ENCODE assay signal across 24 mouse cellular contexts in genomic region chr11:45634535-45635235, GRCm38 (mm10).
DNase-seq lines count a peak whose midpoint lies in the region; ATAC-seq and TF ChIP-seq lines count a peak whose summit lies in the region.
"Had no signal": no experiment of that assay in that cellular context is flagged by ENCODE, and none has a peak within 500 bp of the region (broad histone marks: within the 10 kb centered on the region; RNA-seq: fewer than 3 reads in every experiment).

No protein-coding gene starts in this region.

- 45% methylated on average over 10 of the region's 10 CpGs for WGBS in heart, embryonic 11.5 days (ENCODE audit: insufficient replicate concordance)
- 85% methylated on average over 10 of the region's 10 CpGs for WGBS in midbrain, embryonic 11.5 days
- 80% methylated on average over 10 of the region's 10 CpGs for WGBS in midbrain, embryonic 16.5 days
- 52% methylated on average over 10 of the region's 10 CpGs for WGBS in liver, embryonic 11.5 days
- WGBS in liver, postnatal 0 days (ENCODE audit: insufficient replicate concordance) = 43% methylated on average over 10 of the region's 10 CpGs

- no peak for TF ChIP-seq EP300 in liver, postnatal 0 days (IDR thresholded peaks at IDR 0.05; ENCODE audit: low read depth)

- intact Hi-C loops in heart, postnatal 14 days (cut with DNase I) = no loop called here

- no peaks in the 10 kb centered on the region for H3K36me3 ChIP-seq in heart, embryonic 11.5 days (ENCODE audit: control insufficient read depth, insufficient read depth, low read length)
- H3K36me3 ChIP-seq in midbrain, embryonic 11.5 days (ENCODE audit: control insufficient read depth, insufficient read depth, low read length) = no peaks in the 10 kb centered on the region
- H3K36me3 ChIP-seq in midbrain, embryonic 16.5 days (ENCODE audit: control insufficient read depth, insufficient read depth, low read length) = no peaks in the 10 kb centered on the region
- H3K36me3 ChIP-seq in liver, embryonic 11.5 days (ENCODE audit: control insufficient read depth, insufficient read depth, low read length) = no peaks in the 10 kb centered on the region
- H3K36me3 ChIP-seq in liver, postnatal 0 days (replicated peaks; ENCODE audit: insufficient read depth, low read length) = no peaks in the 10 kb centered on the region
- H3K36me3 ChIP-seq: embryonic facial prominence, embryonic 12.5 days; forebrain, embryonic 15.5 days; hindbrain, embryonic 12.5 days; midbrain, embryonic 15.5 days had no signal

- no peak overlapping the region for H3K4me2 ChIP-seq in heart, embryonic 11.5 days
- H3K4me2 ChIP-seq in midbrain, embryonic 11.5 days = no peak overlapping the region
- H3K4me2 ChIP-seq in midbrain, embryonic 16.5 days (ENCODE audit: low read length) = no peak overlapping the region
- no peak overlapping the region for H3K4me2 ChIP-seq in liver, embryonic 11.5 days
- no peak overlapping the region for H3K4me2 ChIP-seq in liver, postnatal 0 days (ENCODE audit: low read depth, low read length)
- H3K4me2 ChIP-seq: embryonic facial prominence, embryonic 12.5 days; forebrain, embryonic 15.5 days; hindbrain, embryonic 12.5 days; midbrain, embryonic 15.5 days had no signal

- TF ChIP-seq CTCF in liver, postnatal 0 days (IDR thresholded peaks at IDR 0.05; ENCODE audit: low read depth) = no peak

- ATAC-seq in heart, embryonic 11.5 days (replicated peaks; ENCODE audit: insufficient number of reproducible peaks, low FRiP score, low TSS enrichment) = peak; percentile 63
- ATAC-seq in midbrain, embryonic 11.5 days (ENCODE audit: low FRiP score) = no peak
- no peak for ATAC-seq in midbrain, embryonic 16.5 days
- peak; percentile 78 for ATAC-seq in liver, embryonic 11.5 days (replicated peaks; ENCODE audit: low FRiP score)
- ATAC-seq in liver, postnatal 0 days = peak; percentile 29; the same call in 1 of the 2 replicates
- ATAC-seq: forebrain, embryonic 15.5 days; inflammation-experienced regulatory T-cells, adult 6 months; midbrain, embryonic 15.5 days had no signal

- no peaks in the 10 kb centered on the region for H3K4me1 ChIP-seq in heart, embryonic 11.5 days (ENCODE audit: control insufficient read depth, insufficient read depth, low read length)
- H3K4me1 ChIP-seq in midbrain, embryonic 11.5 days (ENCODE audit: control insufficient read depth, insufficient read depth, low read length) = no peaks in the 10 kb centered on the region
- peaks cover 3% of the 10 kb centered on the region; the same call in 1 of the 2 replicates for H3K4me1 ChIP-seq in midbrain, embryonic 16.5 days (ENCODE audit: control insufficient read depth, insufficient read depth, low read length)
- no peaks in the 10 kb centered on the region for H3K4me1 ChIP-seq in liver, embryonic 11.5 days (replicated peaks; ENCODE audit: control insufficient read depth, insufficient read depth, low read length)
- H3K4me1 ChIP-seq in liver, postnatal 0 days (ENCODE audit: insufficient read depth) = no peaks in the 10 kb centered on the region
- H3K4me1 ChIP-seq: embryonic facial prominence, embryonic 12.5 days; hindbrain, embryonic 12.5 days; midbrain, embryonic 15.5 days had no signal

- no peaks in the 10 kb centered on the region for H3K9me3 ChIP-seq in heart, embryonic 11.5 days (replicated peaks; ENCODE audit: control insufficient read depth, low read length)
- no peaks in the 10 kb centered on the region for H3K9me3 ChIP-seq in midbrain, embryonic 11.5 days (ENCODE audit: control insufficient read depth, low read length)
- H3K9me3 ChIP-seq in midbrain, embryonic 16.5 days (replicated peaks; ENCODE audit: control insufficient read depth, low read length, poor library complexity, severe bottlenecking) = no peaks in the 10 kb centered on the region
- no peaks in the 10 kb centered on the region for H3K9me3 ChIP-seq in liver, embryonic 11.5 days (ENCODE audit: control insufficient read depth, low read length)
- no peaks in the 10 kb centered on the region for H3K9me3 ChIP-seq in liver, postnatal 0 days (ENCODE audit: low read length)
- H3K9me3 ChIP-seq: embryonic facial prominence, embryonic 12.5 days; forebrain, embryonic 15.5 days; hindbrain, embryonic 12.5 days; midbrain, embryonic 15.5 days had no signal

- 0 out of 2 replicates have a peak overlapping the region, but pooled peaks have one; percentile 29 for H3K27ac ChIP-seq in heart, embryonic 11.5 days (ENCODE audit: low read depth, low read length)
- H3K27ac ChIP-seq in midbrain, embryonic 11.5 days (ENCODE audit: low read depth, low read length) = no peak overlapping the region
- no peak overlapping the region for H3K27ac ChIP-seq in midbrain, embryonic 16.5 days (ENCODE audit: low read length)
- H3K27ac ChIP-seq in liver, embryonic 11.5 days (ENCODE audit: low read depth, low read length) = no peak overlapping the region
- no peak overlapping the region for H3K27ac ChIP-seq in liver, postnatal 0 days (ENCODE audit: low read depth)
- H3K27ac ChIP-seq: embryonic facial prominence, embryonic 12.5 days; forebrain, embryonic 15.5 days; hindbrain, embryonic 12.5 days; left cerebral cortex, adult 2 months; midbrain, embryonic 15.5 days had no signal

- no peak overlapping the region for H3K9ac ChIP-seq in heart, embryonic 11.5 days (ENCODE audit: low read depth, low read length)
- no peak overlapping the region for H3K9ac ChIP-seq in midbrain, embryonic 11.5 days (ENCODE audit: low read length)
- no peak overlapping the region for H3K9ac ChIP-seq in midbrain, embryonic 16.5 days (ENCODE audit: low read depth, low read length)
- H3K9ac ChIP-seq in liver, embryonic 11.5 days (ENCODE audit: low read depth, low read length) = no peak overlapping the region
- H3K9ac ChIP-seq in liver, postnatal 0 days (replicated peaks) = no peak overlapping the region
- H3K9ac ChIP-seq: embryonic facial prominence, embryonic 12.5 days; forebrain, embryonic 15.5 days; hindbrain, embryonic 12.5 days; midbrain, embryonic 15.5 days had no signal

- no peak for DNase-seq in heart, postnatal 14 days
- peak; percentile 17 for DNase-seq in midbrain, embryonic 11.5 days (ENCODE audit: low spot score, missing footprints)
- peak; percentile 32 for DNase-seq in liver, embryonic 11.5 days (ENCODE audit: low spot score)
- peak; percentile 11 for DNase-seq in liver, postnatal 0 days
- no peak for DNase-seq in kidney, postnatal 10 days
- DNase-seq: adrenal gland, postnatal 14 days; cerebellum, postnatal 10 days; gastrocnemius, postnatal 25 days; kidney, adult 8-10 months; kidney, postnatal 25 days; lung, adult 2 months; right cerebral cortex, adult 18-20 months; thymus, postnatal 36 days had no signal

- no peaks in the 10 kb centered on the region for H3K27me3 ChIP-seq in heart, embryonic 11.5 days (ENCODE audit: control insufficient read depth, insufficient read depth, low read length)
- no peaks in the 10 kb centered on the region for H3K27me3 ChIP-seq in midbrain, embryonic 11.5 days (ENCODE audit: control insufficient read depth, insufficient read depth, low read length)
- no peaks in the 10 kb centered on the region for H3K27me3 ChIP-seq in midbrain, embryonic 16.5 days (ENCODE audit: control insufficient read depth, insufficient read depth, low read depth, low read length)
- H3K27me3 ChIP-seq in liver, embryonic 11.5 days (replicated peaks; ENCODE audit: control insufficient read depth, insufficient read depth, low read length) = no peaks in the 10 kb centered on the region
- no peaks in the 10 kb centered on the region for H3K27me3 ChIP-seq in liver, postnatal 0 days (ENCODE audit: insufficient read depth, low read length)
- H3K27me3 ChIP-seq: CH12.LX; embryonic facial prominence, embryonic 12.5 days; forebrain, embryonic 15.5 days; hindbrain, embryonic 12.5 days; midbrain, embryonic 15.5 days had no signal

- no peak overlapping the region for H3K4me3 ChIP-seq in heart, embryonic 11.5 days (ENCODE audit: low read depth, low read length)
- no peak overlapping the region for H3K4me3 ChIP-seq in midbrain, embryonic 11.5 days (ENCODE audit: low read depth, low read length)
- no peak overlapping the region for H3K4me3 ChIP-seq in midbrain, embryonic 16.5 days (ENCODE audit: low read depth, low read length)
- no peak overlapping the region for H3K4me3 ChIP-seq in liver, embryonic 11.5 days (ENCODE audit: low read depth, low read length)
- no peak overlapping the region for H3K4me3 ChIP-seq in liver, postnatal 0 days (ENCODE audit: low read depth, low read length)
- H3K4me3 ChIP-seq: embryonic facial prominence, embryonic 12.5 days; erythroblast, embryonic 14.5 days; forebrain, embryonic 15.5 days; hindbrain, embryonic 12.5 days; left cerebral cortex, adult 2 months; megakaryocyte, embryonic 14.5 days; midbrain, embryonic 15.5 days had no signal

Comparison
In these comparisons a context has a peak if more than half of its experiments do, and no peak if none do; other contexts are left out.
1. ATAC-seq: peak in heart, embryonic 11.5 days (single experiment), liver, embryonic 11.5 days (single experiment) and liver, postnatal 0 days (single experiment); none in midbrain, embryonic 11.5 days (single experiment) and midbrain, embryonic 16.5 days (single experiment).
2. DNase-seq: peak in midbrain, embryonic 11.5 days (single experiment), liver, embryonic 11.5 days (single experiment) and liver, postnatal 0 days (single experiment); none in heart, postnatal 14 days (0 of 2) and kidney, postnatal 10 days (single experiment).